Mouse (Mus musculus) embryonic stem cell, embryonic (primary cell): Measurements from ENCODE around the gene Pnmal1.

Experiments used
- CTCF ChIA-PET, 4 experiments: fragments of 300-600 bp in 2 of 4; fragments of 350-600 bp in 2 of 4; sonication (Branson Sonifier 250); formaldehyde crosslinking; loops; one replicate each; lab custom pipeline; 2022; ENCODE audit warnings: inconsistent platforms in 2 of 4; lab: Charles Lee
- POLR2A ChIA-PET, 4 experiments: fragments of 300-600 bp in 2 of 4; fragments of 350-600 bp in 2 of 4; sonication (Branson Sonifier 250); formaldehyde crosslinking; loops; one replicate each; lab custom pipeline; 2022; ENCODE audit warnings: antibody characterized with exemption in 4 of 4, inconsistent platforms in 1 of 4; lab: Charles Lee

The Pnmal1 gene

DNA sequence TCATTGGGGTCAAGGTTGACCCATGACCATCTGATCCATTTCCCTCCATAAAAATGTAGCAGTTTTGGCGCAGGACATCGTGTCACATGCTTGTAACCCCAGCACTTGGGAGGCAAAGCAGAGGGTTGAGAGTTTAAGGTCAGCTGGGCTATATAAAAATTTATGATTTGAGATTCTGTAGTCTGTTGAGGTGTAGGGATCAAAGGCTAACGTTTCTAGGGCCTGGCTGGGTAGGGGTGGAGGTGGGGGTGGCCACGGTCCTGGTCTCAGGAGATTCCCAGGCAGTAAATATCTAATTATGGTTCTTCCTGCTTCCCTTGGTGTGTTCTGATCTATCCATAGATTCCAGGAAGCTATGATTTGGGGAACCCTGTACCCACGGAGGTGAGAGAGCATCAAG is 2.2 kb downstream of the Pnmal1 start:
- ChIA-PET CTCF (interaction anchor here in 3 of 4 experiments (0.6 to 3.5 kb wide), 6 partner anchors 10 to 60 kb away, joined by 3 to 15 read pairs (median 4); no protein-coding TSS in a partner anchor), POLR2A (interaction anchor here in 1 of 4 experiments (1.0 to 2.2 kb wide), 4 partner anchors 9 to 99 kb away, joined by 4 to 6 read pairs (median 5); no protein-coding TSS in a partner anchor)

DNA sequence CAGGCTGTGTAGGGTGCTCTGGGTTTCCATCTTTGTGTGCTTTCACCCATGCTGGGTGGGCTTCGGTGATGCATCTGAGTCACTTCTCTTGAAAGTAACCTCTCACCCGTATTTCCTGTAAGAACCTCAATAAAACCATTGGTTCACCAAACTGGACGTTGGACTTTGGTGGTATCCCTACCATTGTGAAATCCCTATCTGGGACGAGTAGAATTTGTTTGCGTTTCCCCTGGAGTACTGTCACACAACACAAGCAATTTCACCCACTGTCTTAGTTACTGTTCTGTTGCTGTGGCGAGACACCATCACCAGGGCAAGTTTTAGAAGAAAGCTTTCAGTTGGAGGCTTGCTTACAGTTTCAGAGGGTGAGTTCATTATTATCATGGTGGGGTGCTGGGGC is 8.9 kb downstream of the Pnmal1 start:
- POLR2A ChIA-PET = interaction anchor here in 1 of 4 experiments (1.1 kb wide), 1 partner anchor 18 kb away, joined by 4 read pairs; no protein-coding TSS in a partner anchor
- CTCF ChIA-PET = interaction anchor here in 1 of 4 experiments (1.0 kb wide), 1 partner anchor 35 kb away, joined by 4 read pairs; no protein-coding TSS in a partner anchor

GRCm38 (mm10) chr7:16971160-16971559 is 11.7 kb downstream of the Pnmal1 start:
- CTCF ChIA-PET = interaction anchor here in 3 of 4 experiments (0.6 to 1.9 kb wide), 5 partner anchors 19 to 80 kb away, joined by 3 to 6 read pairs (median 4); no protein-coding TSS in a partner anchor

GRCm38 (mm10) chr7:16974018-16974417 is 14.5 kb downstream of the Pnmal1 start:
- ChIA-PET POLR2A (no interaction called here), CTCF (interaction anchor here in 1 of 4 experiments (0.9 kb wide), 1 partner anchor 41 kb away, joined by 3 read pairs; no protein-coding TSS in a partner anchor)

More at GRCm38 (mm10) chr7:16971160-16971559, 11.7 kb downstream of the Pnmal1 start:
- POLR2A ChIA-PET = interaction anchor here in 1 of 4 experiments (1.0 to 1.4 kb wide), 2 partner anchors 10 to 29 kb away, joined by 3 to 4 read pairs; no protein-coding TSS in a partner anchor

DNA sequence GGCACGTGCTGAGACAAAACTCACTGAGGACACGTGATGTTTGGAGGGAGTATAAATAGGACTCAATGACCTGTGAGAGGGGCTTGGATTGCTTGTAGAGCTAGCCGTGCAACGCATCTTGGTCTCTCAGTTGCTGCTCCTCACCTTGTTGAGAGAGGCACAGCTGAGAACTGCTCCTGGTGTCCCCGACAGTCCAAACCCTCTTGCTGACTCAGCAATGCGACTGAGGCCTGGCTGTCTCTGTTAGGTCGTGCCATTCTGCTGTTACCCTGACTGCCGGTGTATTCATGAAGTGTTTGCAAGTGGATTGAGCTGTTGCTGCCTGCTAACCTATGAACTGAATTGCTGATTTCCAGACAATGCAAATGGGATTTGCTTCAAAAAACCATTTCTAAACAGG is 16.8 kb downstream of the Pnmal1 start:
- CTCF ChIA-PET = interaction anchor here in 1 of 4 experiments (0.7 kb wide), 1 partner anchor 81 kb away, joined by 3 read pairs; no protein-coding TSS in a partner anchor

DNA sequence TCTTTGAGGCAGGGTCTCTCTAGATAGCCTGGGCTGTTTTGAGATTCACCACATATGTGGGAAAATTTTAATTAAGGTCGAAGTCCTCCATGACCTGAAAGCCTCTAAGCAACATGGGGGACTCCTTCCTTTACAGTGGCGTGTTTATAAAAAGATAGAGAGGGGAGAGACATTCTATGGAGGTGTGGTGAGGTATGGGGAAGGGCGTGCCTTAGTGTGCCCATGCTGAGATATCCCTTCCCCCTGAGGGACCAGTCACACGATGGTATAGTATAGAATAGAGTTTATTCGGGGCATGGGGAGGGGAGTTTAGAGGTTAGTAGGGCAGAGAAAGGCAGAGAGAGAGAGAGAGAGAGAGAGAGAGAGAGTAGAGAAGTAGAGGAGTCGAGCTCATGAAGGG is 18.7 kb downstream of the Pnmal1 start:
- CTCF ChIA-PET = interaction anchor here in 1 of 4 experiments (0.8 kb wide), 1 partner anchor 17 kb away, joined by 4 read pairs; no protein-coding TSS in a partner anchor
- POLR2A ChIA-PET = interaction anchor here in 1 of 4 experiments (0.6 kb wide), 1 partner anchor 12 kb away, joined by 3 read pairs; no protein-coding TSS in a partner anchor

More for the DNA sequence above, 16.8 kb downstream of the Pnmal1 start:
- POLR2A ChIA-PET = interaction anchor here in 1 of 4 experiments (1.5 kb wide), 1 partner anchor 44 kb away, joined by 3 read pairs; no protein-coding TSS in a partner anchor

DNA sequence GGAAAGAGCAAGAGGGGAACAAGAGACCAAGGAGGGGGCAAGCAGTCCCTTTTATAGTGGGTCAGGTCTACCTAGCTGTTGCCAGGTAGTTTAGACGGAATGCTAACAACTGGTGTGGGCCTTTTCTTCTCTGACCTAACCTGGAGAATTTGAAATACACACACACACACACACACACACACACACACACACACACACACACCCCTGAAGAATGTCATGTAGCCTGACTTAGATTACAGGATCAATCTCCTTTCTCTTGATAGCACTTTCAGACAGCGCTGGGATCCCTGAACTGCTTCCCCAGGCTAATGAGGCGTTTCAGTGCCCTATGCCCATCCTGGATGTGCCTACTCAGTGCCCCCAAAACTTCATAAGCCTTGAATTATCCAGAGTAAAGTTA is 19.1 kb downstream of the Pnmal1 start:
- ChIA-PET CTCF (interaction anchor here in 1 of 4 experiments (0.8 kb wide), 1 partner anchor 16 kb away, joined by 4 read pairs; no protein-coding TSS in a partner anchor), POLR2A (interaction anchor here in 1 of 4 experiments (0.6 kb wide), 1 partner anchor 11 kb away, joined by 3 read pairs; no protein-coding TSS in a partner anchor)

- ChIA-PET POLR2A (interaction anchor here in 3 of 4 experiments (0.6 to 1.8 kb wide), 6 partner anchors 10 to 76 kb away, joined by 3 to 7 read pairs (median 4); partner anchors contain the start of gene Pnmal2 (in 1 of the 3)), CTCF (interaction anchor here (0.5 to 1.4 kb wide), 7 partner anchors 25 to 111 kb away, joined by 3 to 8 read pairs (median 5); no protein-coding TSS in a partner anchor)
Observed at GRCm38 (mm10) chr7:16980348-16980747, 20.9 kb downstream of the Pnmal1 start.

DNA sequence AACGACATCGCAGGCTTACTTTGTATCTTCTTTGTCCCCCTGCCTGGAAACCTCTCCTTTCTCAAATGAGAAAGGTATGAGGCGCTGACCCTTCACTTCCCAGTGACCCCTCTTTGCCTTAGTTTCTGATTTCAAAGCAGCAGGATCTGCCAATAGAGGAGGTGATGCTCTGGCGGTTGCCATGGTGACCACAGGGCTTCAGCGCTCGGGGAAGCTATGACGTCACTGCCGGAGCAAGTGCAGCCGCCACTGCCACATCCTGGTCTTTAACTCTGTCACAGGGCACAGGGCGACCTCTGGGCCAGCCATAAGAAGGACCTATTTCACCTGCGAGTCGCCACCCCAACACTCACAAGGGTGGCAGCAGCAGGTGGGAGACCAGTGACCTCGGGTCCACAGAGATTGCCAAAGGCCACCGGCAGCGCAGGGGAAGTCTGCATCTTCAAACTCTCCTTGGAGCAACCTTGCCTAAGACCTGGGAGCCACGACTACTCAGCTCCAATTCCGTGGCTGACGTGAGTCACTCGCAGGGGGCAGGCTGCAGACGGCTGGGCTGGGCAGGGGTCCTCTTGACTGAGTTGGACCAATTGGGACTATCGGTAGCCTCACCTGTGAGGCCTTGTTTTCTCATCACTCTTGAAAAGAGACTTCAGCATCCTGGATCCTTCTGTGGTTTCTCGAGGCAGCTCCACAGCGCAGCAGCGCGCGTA is 23.5 kb downstream of the Pnmal1 start, which contains the start of gene Gm42372:
TSS of gene Gm42372 (plus strand) at position 228 of the 710 bp plus-strand sequence.
- CTCF ChIA-PET = interaction anchor here (0.6 to 1.5 kb wide), 8 partner anchors 11 to 175 kb away, joined by 3 to 5 read pairs (median 3); partner anchors contain the start of gene Pnmal2 (in 1 of the 4)
- POLR2A ChIA-PET = interaction anchor here (0.5 to 1.4 kb wide), 7 partner anchors 11 to 203 kb away, joined by 3 to 5 read pairs (median 4); no protein-coding TSS in a partner anchor

GRCm38 (mm10) chr7:16987541-16988149 is 28.2 kb downstream of the Pnmal1 start:
- ChIA-PET POLR2A (interaction anchor here in 1 of 4 experiments (0.9 kb wide), 1 partner anchor 20 kb away, joined by 3 read pairs; no protein-coding TSS in a partner anchor), CTCF (no interaction called here)

GRCm38 (mm10) chr7:16988405-16988804 is 28.9 kb downstream of the Pnmal1 start:
- CTCF ChIA-PET = interaction anchor here in 1 of 4 experiments (0.6 kb wide), 1 partner anchor 126 kb away, joined by 4 read pairs; no protein-coding TSS in a partner anchor
- POLR2A ChIA-PET = interaction anchor here in 2 of 4 experiments (0.6 to 0.9 kb wide), 2 partner anchors 19 to 94 kb away, joined by 3 read pairs; no protein-coding TSS in a partner anchor

GRCm38 (mm10) chr7:16990006-16990744 is 30.7 kb downstream of the Pnmal1 start:
- ChIA-PET POLR2A (interaction anchor here (0.5 to 1.1 kb wide), 7 partner anchors 9 to 984 kb away, joined by 3 to 7 read pairs (median 4); partner anchors contain the start of gene Pnmal2 (in 1 of the 4)), CTCF (interaction anchor here in 3 of 4 experiments (0.6 to 1.9 kb wide), 6 partner anchors 9 to 182 kb away, joined by 3 to 7 read pairs (median 4); no protein-coding TSS in a partner anchor)

DNA sequence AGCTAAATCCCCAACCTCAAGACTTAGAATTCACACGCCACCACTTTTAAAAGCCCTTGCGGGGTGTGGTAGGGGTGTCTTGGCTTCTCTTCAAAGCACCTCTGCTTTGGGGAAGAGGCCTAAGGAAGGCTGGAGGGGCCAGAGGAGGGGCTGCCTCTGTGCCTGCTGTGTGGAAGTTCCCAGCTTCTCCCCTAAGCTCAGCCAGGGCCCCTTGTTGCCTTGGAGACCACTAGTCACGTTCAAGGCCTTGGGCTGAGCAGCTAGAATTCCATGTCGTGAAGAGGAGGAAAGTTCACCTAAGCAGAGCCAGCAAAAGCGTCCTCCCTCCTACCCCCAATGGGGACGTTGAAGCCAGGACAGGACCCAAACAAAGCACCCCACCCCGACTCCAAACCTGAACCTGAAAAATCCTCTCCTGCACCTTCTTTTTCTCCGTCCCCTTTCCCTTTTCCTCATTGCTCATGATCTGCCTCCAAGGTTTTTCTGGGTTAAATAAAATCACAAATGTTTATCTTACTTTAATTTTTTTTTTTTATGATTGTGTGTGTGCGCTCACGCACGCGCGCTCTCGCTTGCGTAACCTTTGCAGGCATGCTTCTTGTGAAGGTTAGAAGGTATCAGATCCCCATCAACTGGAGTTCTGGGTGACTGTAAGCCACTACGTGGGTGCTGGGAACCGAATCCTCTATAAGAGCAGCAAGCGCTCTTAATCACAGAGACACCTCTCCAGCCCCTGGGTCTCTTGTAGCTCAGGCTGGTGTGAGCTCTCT is 32.4 kb downstream of the Pnmal1 start:
- ChIA-PET CTCF (interaction anchor here in 2 of 4 experiments (0.9 to 1.9 kb wide), 5 partner anchors 31 to 55 kb away, joined by 3 to 6 read pairs (median 3); no protein-coding TSS in a partner anchor), POLR2A (interaction anchor here in 1 of 4 experiments (1.0 kb wide), 1 partner anchor 32 kb away, joined by 3 read pairs; the partner anchor contains the start of gene Pnmal1)

GRCm38 (mm10) chr7:16992451-16992807 is 33.0 kb downstream of the Pnmal1 start, which contains the start of gene Ccdc8:
Ccdc8 (plus strand) TSS chr7:16992708.
- ChIA-PET CTCF (interaction anchor here in 1 of 4 experiments (1.3 kb wide), 1 partner anchor 55 kb away, joined by 5 read pairs; no protein-coding TSS in a partner anchor), POLR2A (no interaction called here)

DNA sequence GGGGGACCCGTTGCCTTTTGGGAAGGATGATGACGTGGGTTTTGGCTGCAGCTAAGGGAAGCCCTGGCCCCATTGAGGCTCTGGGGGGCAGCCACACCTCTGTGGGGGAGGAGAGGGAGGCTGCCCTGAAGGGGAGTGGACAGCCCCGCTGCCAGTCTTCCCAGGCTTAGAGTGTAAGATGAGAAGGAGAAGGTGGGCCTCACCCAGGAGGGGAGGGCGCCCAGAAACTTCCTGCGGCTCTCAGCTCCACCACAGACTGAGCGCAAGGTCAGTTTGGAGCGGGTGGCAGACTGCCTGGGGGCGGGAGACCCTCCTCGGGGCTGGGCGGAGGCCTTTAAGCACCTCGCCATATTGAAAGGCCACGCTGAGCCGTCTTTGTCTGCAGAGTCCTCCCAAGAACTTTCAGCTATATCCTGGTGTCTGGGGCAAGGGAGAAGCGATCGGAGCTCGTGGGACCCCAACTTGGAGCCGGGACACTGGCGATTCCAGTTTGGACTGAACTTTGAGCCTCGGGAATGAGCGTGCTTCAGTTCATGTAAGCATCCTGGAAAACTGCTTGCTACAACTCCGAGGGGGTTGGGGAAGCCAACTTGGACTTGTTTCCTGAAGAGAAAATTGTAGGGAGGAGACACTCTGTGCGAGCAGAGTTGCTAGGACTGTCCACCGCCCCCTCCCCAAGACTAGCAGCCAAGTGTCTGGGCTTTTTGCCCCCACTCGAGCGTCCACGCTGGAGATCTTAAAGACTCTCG is 34.3 kb downstream of the Pnmal1 start:
- POLR2A ChIA-PET = interaction anchor here (0.5 to 3.3 kb wide), 15 partner anchors 9 to 700 kb away, joined by 3 to 24 read pairs (median 5); partner anchors contain the start of genes Dact3 (in 1 of the 4), Fkrp (in 1 of the 4), Gm42372 (in 1 of the 4) and Pnmal1 (in 1 of the 4)
- CTCF ChIA-PET = interaction anchor here (0.6 to 3.9 kb wide), 20 partner anchors 9 to 188 kb away, joined by 3 to 25 read pairs (median 3); partner anchors contain the start of genes Gm42372 (in 1 of the 4), Pnmal1 (in 1 of the 4), Pnmal2 (in 1 of the 4) and Ppp5c (in 1 of the 4)
